Mouse (Mus musculus): ENCODE data around the gene Anxa6. TPM values are rescaled to one million over a fixed set of nuclear protein-coding genes. Genes with fewer than 3 reads are reported as not detected.
A peak's percentile ranks its signal among the peaks of the same experiment; 100 is the strongest.

The Anxa6 gene
- polyA plus RNA-seq, 1 experiment from 2014 or later: 90.1 TPM

GRCm38 (mm10) chr11:55023583-55023982, 9.7 kb downstream of the Anxa6 start:
- ATAC-seq (ENCODE audit: insufficient read depth, low FRiP score, low TSS enrichment) (no peak), DNase-seq (ENCODE audit: low spot score) (no peak)
- no peak overlapping the region for H3K4me3 ChIP-seq (ENCODE audit: low read depth, low read length)
- H3K4me1 ChIP-seq (ENCODE audit: control insufficient read depth, insufficient read depth, low read length): peaks cover 22% of the 10 kb centered on the region
- H3K9ac ChIP-seq (ENCODE audit: low read length): no peak overlapping the region
- no peak overlapping the region for H3K4me2 ChIP-seq (ENCODE audit: low read depth)
- peak overlapping the region; percentile 84 for H3K27ac ChIP-seq (ENCODE audit: low read depth, low read length)
- H3K9me3 ChIP-seq (ENCODE audit: control insufficient read depth, low read length): no peaks in the 10 kb centered on the region
- H3K27me3 ChIP-seq (ENCODE audit: control insufficient read depth, insufficient read depth, low read length): no peaks in the 10 kb centered on the region
- no peaks in the 10 kb centered on the region; the same call in 1 of the 2 replicates for H3K36me3 ChIP-seq (ENCODE audit: control insufficient read depth, insufficient read depth, low read length)
- WGBS: 76% methylated on average over 3 of the region's 3 CpGs

- peak; percentile 84 for DNase-seq (ENCODE audit: low spot score)
- Histone ChIP-seq H3K36me3 (ENCODE audit: control insufficient read depth, insufficient read depth, low read length) (no peaks in the 10 kb centered on the region; the same call in 1 of the 2 replicates), H3K9ac (ENCODE audit: low read length) (no peak overlapping the region; the same call in 1 of the 2 replicates), H3K9me3 (ENCODE audit: control insufficient read depth, low read length) (no peaks in the 10 kb centered on the region), H3K4me2 (ENCODE audit: low read depth) (peak overlapping the region; percentile 26), H3K4me1 (ENCODE audit: control insufficient read depth, insufficient read depth, low read length) (peaks cover 22% of the 10 kb centered on the region), H3K4me3 (ENCODE audit: low read depth, low read length) (no peak overlapping the region), H3K27me3 (ENCODE audit: control insufficient read depth, insufficient read depth, low read length) (no peaks in the 10 kb centered on the region), H3K27ac (ENCODE audit: low read depth, low read length) (peak overlapping the region; percentile 84)
- 14% methylated on average over 10 of the region's 10 CpGs for WGBS
- peak; percentile 58 for ATAC-seq (ENCODE audit: insufficient read depth, low FRiP score, low TSS enrichment)
Measured at GRCm38 (mm10) chr11:55023049-55023564, 10.1 kb downstream of the Anxa6 start.

GRCm38 (mm10) chr11:55022508-55022907, 10.7 kb downstream of the Anxa6 start:
- H3K9me3 ChIP-seq (ENCODE audit: control insufficient read depth, low read length): no peaks in the 10 kb centered on the region
- H3K4me3 ChIP-seq (ENCODE audit: low read depth, low read length): no peak overlapping the region
- H3K36me3 ChIP-seq (ENCODE audit: control insufficient read depth, insufficient read depth, low read length): no peaks in the 10 kb centered on the region; the same call in 1 of the 2 replicates
- H3K27ac ChIP-seq (ENCODE audit: low read depth, low read length): peak overlapping the region; percentile 84
- H3K27me3 ChIP-seq (ENCODE audit: control insufficient read depth, insufficient read depth, low read length): no peaks in the 10 kb centered on the region
- WGBS: 65% methylated on average over 5 of the region's 5 CpGs
- no peak for DNase-seq (ENCODE audit: low spot score)
- peaks cover 22% of the 10 kb centered on the region for H3K4me1 ChIP-seq (ENCODE audit: control insufficient read depth, insufficient read depth, low read length)
- ATAC-seq (ENCODE audit: insufficient read depth, low FRiP score, low TSS enrichment): 0 out of 2 replicates have a peak, but pooled peaks have one; percentile 4
- H3K9ac ChIP-seq (ENCODE audit: low read length): no peak overlapping the region
- no peak overlapping the region for H3K4me2 ChIP-seq (ENCODE audit: low read depth)

- Histone ChIP-seq H3K9me3 (ENCODE audit: control insufficient read depth, low read length) (no peaks in the 10 kb centered on the region), H3K4me1 (ENCODE audit: control insufficient read depth, insufficient read depth, low read length) (peaks cover 22% of the 10 kb centered on the region), H3K36me3 (ENCODE audit: control insufficient read depth, insufficient read depth, low read length) (no peaks in the 10 kb centered on the region; the same call in 1 of the 2 replicates), H3K27ac (ENCODE audit: low read depth, low read length) (no peak overlapping the region), H3K9ac (ENCODE audit: low read length) (no peak overlapping the region), H3K27me3 (ENCODE audit: control insufficient read depth, insufficient read depth, low read length) (no peaks in the 10 kb centered on the region), H3K4me2 (ENCODE audit: low read depth) (no peak overlapping the region), H3K4me3 (ENCODE audit: low read depth, low read length) (no peak overlapping the region)
- DNase-seq (ENCODE audit: low spot score): no peak
- WGBS: 55% methylated on average over 6 of the region's 6 CpGs
- no peak for ATAC-seq (ENCODE audit: insufficient read depth, low FRiP score, low TSS enrichment)
Measured at GRCm38 (mm10) chr11:55021859-55022258, 11.4 kb downstream of the Anxa6 start.

- Histone ChIP-seq H3K9ac (ENCODE audit: low read length) (no peak overlapping the region), H3K27ac (ENCODE audit: low read depth, low read length) (no peak overlapping the region), H3K9me3 (ENCODE audit: control insufficient read depth, low read length) (no peaks in the 10 kb centered on the region), H3K36me3 (ENCODE audit: control insufficient read depth, insufficient read depth, low read length) (no peaks in the 10 kb centered on the region; the same call in 1 of the 2 replicates), H3K4me2 (ENCODE audit: low read depth) (no peak overlapping the region), H3K4me3 (ENCODE audit: low read depth, low read length) (no peak overlapping the region), H3K4me1 (ENCODE audit: control insufficient read depth, insufficient read depth, low read length) (peaks cover 22% of the 10 kb centered on the region), H3K27me3 (ENCODE audit: control insufficient read depth, insufficient read depth, low read length) (no peaks in the 10 kb centered on the region)
- ATAC-seq (ENCODE audit: insufficient read depth, low FRiP score, low TSS enrichment) (no peak), DNase-seq (ENCODE audit: low spot score) (no peak)
Measured at GRCm38 (mm10) chr11:55021458-55021857, 11.8 kb downstream of the Anxa6 start.

- WGBS: 75% methylated on average over 2 of the region's 2 CpGs
Measured at GRCm38 (mm10) chr11:55019711-55020110, 13.5 kb downstream of the Anxa6 start.

GRCm38 (mm10) chr11:55018034-55018433, 15.2 kb downstream of the Anxa6 start:
- Histone ChIP-seq H3K9ac (ENCODE audit: low read length) (no peak overlapping the region), H3K4me3 (ENCODE audit: low read depth, low read length) (no peak overlapping the region), H3K36me3 (ENCODE audit: control insufficient read depth, insufficient read depth, low read length) (no peaks in the 10 kb centered on the region), H3K27ac (ENCODE audit: low read depth, low read length) (no peak overlapping the region), H3K27me3 (ENCODE audit: control insufficient read depth, insufficient read depth, low read length) (no peaks in the 10 kb centered on the region), H3K4me1 (ENCODE audit: control insufficient read depth, insufficient read depth, low read length) (peaks cover 11% of the 10 kb centered on the region), H3K4me2 (ENCODE audit: low read depth) (no peak overlapping the region), H3K9me3 (ENCODE audit: control insufficient read depth, low read length) (no peaks in the 10 kb centered on the region)
- ATAC-seq (ENCODE audit: insufficient read depth, low FRiP score, low TSS enrichment) (no peak), DNase-seq (ENCODE audit: low spot score) (no peak)
- 74% methylated on average over 6 of the region's 6 CpGs for WGBS

More at GRCm38 (mm10) chr11:55019711-55020110, 13.5 kb downstream of the Anxa6 start:
- DNase-seq (ENCODE audit: low spot score): no peak
- no peak for ATAC-seq (ENCODE audit: insufficient read depth, low FRiP score, low TSS enrichment)
- H3K4me3 ChIP-seq (ENCODE audit: low read depth, low read length): no peak overlapping the region
- H3K4me1 ChIP-seq (ENCODE audit: control insufficient read depth, insufficient read depth, low read length): peaks cover 22% of the 10 kb centered on the region
- H3K27ac ChIP-seq (ENCODE audit: low read depth, low read length): no peak overlapping the region
- no peaks in the 10 kb centered on the region for H3K27me3 ChIP-seq (ENCODE audit: control insufficient read depth, insufficient read depth, low read length)
- H3K9me3 ChIP-seq (ENCODE audit: control insufficient read depth, low read length): no peaks in the 10 kb centered on the region
- no peak overlapping the region for H3K4me2 ChIP-seq (ENCODE audit: low read depth)
- H3K36me3 ChIP-seq (ENCODE audit: control insufficient read depth, insufficient read depth, low read length): no peaks in the 10 kb centered on the region
- no peak overlapping the region for H3K9ac ChIP-seq (ENCODE audit: low read length)

GRCm38 (mm10) chr11:55017201-55017600, 16.0 kb downstream of the Anxa6 start:
- Histone ChIP-seq H3K9ac (ENCODE audit: low read length) (no peak overlapping the region), H3K27ac (ENCODE audit: low read depth, low read length) (no peak overlapping the region), H3K4me2 (ENCODE audit: low read depth) (no peak overlapping the region), H3K27me3 (ENCODE audit: control insufficient read depth, insufficient read depth, low read length) (no peaks in the 10 kb centered on the region), H3K36me3 (ENCODE audit: control insufficient read depth, insufficient read depth, low read length) (no peaks in the 10 kb centered on the region), H3K4me1 (ENCODE audit: control insufficient read depth, insufficient read depth, low read length) (peaks cover 3% of the 10 kb centered on the region), H3K9me3 (ENCODE audit: control insufficient read depth, low read length) (no peaks in the 10 kb centered on the region), H3K4me3 (ENCODE audit: low read depth, low read length) (no peak overlapping the region)
- 79% methylated on average over 2 of the region's 2 CpGs for whole genome bisulfite sequencing
- ATAC-seq (ENCODE audit: insufficient read depth, low FRiP score, low TSS enrichment) (no peak), DNase-seq (ENCODE audit: low spot score) (no peak)

GRCm38 (mm10) chr11:55016758-55017157, 16.5 kb downstream of the Anxa6 start:
- H3K4me2 ChIP-seq (ENCODE audit: low read depth): no peak overlapping the region
- H3K4me3 ChIP-seq (ENCODE audit: low read depth, low read length): no peak overlapping the region
- no peak for DNase-seq (ENCODE audit: low spot score)
- no peaks in the 10 kb centered on the region; the same call in 1 of the 2 replicates for H3K4me1 ChIP-seq (ENCODE audit: control insufficient read depth, insufficient read depth, low read length)
- WGBS: 88% methylated on average over 1 of the region's 1 CpGs
- no peak for ATAC-seq (ENCODE audit: insufficient read depth, low FRiP score, low TSS enrichment)
- H3K9me3 ChIP-seq (ENCODE audit: control insufficient read depth, low read length): no peaks in the 10 kb centered on the region
- H3K27me3 ChIP-seq (ENCODE audit: control insufficient read depth, insufficient read depth, low read length): no peaks in the 10 kb centered on the region
- H3K27ac ChIP-seq (ENCODE audit: low read depth, low read length): no peak overlapping the region
- H3K9ac ChIP-seq (ENCODE audit: low read length): no peak overlapping the region
- H3K36me3 ChIP-seq (ENCODE audit: control insufficient read depth, insufficient read depth, low read length): no peaks in the 10 kb centered on the region

All from neural tube, embryonic 11.5 days (tissue).